Mouse (Mus musculus) small intestine, adult 2 months (tissue): ENCODE data around the gene Soat2.

Experiments used
- CTCF ChIP-seq: fragments of 200-500 bp; IDR thresholded peaks from 2 replicates; pipeline ENCODE4 v1.5.1; 2012; ENCODE audit warnings: low read depth, mild to moderate bottlenecking, control low read depth, inconsistent platforms, low read length, moderate library complexity, mixed read lengths; ENCODE audit not compliant: insufficient replicate concordance, insufficient read length; ENCODE audit errors: extremely low read depth
- POLR2A ChIP-seq: fragments of 200-500 bp; IDR thresholded peaks from 2 replicates; pipeline ENCODE4 v1.6.1; 2012; ENCODE audit warnings: low read depth, mild to moderate bottlenecking, control low read depth, inconsistent platforms, low read length, moderate library complexity

- TF ChIP-seq CTCF (no peak), POLR2A (no peak)
These were observed 14.7 kb upstream of the Soat2 start for GRCm38 (mm10) chr15:102135522-102136128.
